ENCODE assay signal across 28 mouse cellular contexts in genomic region chr2:129598094-129598493, GRCm38 (mm10). TPM values are rescaled to one million over a fixed set of nuclear protein-coding genes. Genes with fewer than 3 reads are reported as not detected.
DNase-seq lines count a peak whose midpoint lies in the region; ATAC-seq lines count a peak whose summit lies in the region.
"Had no signal": no experiment of that assay in that cellular context is flagged by ENCODE, and none has a peak within 500 bp of the region (broad histone marks: within the 10 kb centered on the region; RNA-seq: fewer than 3 reads in every experiment).

No protein-coding gene starts in this region.

- H3K9ac ChIP-seq in heart, embryonic 14.5 days (ENCODE audit: low read length): peak overlapping the region; percentile 46
- H3K9ac ChIP-seq: embryonic facial prominence, embryonic 12.5 days; forebrain, embryonic 15.5 days; hindbrain, embryonic 12.5 days; intestine, embryonic 15.5 days; limb, embryonic 13.5 days had no signal

- no peak overlapping the region for H3K27ac ChIP-seq in heart, embryonic 14.5 days (replicated peaks in 1 of 2; ENCODE audit: control insufficient read depth in 1 of 2, insufficient read depth in 1 of 2, low read depth in 2 of 2, low read length in 2 of 2)
- peak overlapping the region; percentile 100 for H3K27ac ChIP-seq in macrophage
- H3K27ac ChIP-seq: embryonic facial prominence, embryonic 12.5 days; forebrain, embryonic 15.5 days; heart, embryonic 10.5 days; hindbrain, embryonic 12.5 days; hindbrain, postnatal 0 days; intestine, embryonic 15.5 days; limb, embryonic 13.5 days had no signal

- H3K36me3 ChIP-seq in heart, embryonic 14.5 days (ENCODE audit: control insufficient read depth, insufficient read depth, low read length): no peaks in the 10 kb centered on the region
- no peaks in the 10 kb centered on the region for H3K36me3 ChIP-seq in megakaryocyte, embryonic 14.5 days (replicated peaks; ENCODE audit: low read length)
- H3K36me3 ChIP-seq in macrophage (ENCODE audit: inconsistent target): peaks cover 41% of the 10 kb centered on the region; the same call in 1 of the 2 replicates
- H3K36me3 ChIP-seq: embryonic facial prominence, embryonic 12.5 days; forebrain, embryonic 15.5 days; heart, embryonic 10.5 days; hindbrain, embryonic 12.5 days; intestine, embryonic 15.5 days; limb, embryonic 13.5 days; midbrain, embryonic 10.5 days had no signal

- intact Hi-C loops in heart, postnatal 25 days (cut with DNase I): loop anchor here (5.0 kb wide), 1 partner anchor 96 kb away; no protein-coding TSS in a partner anchor

- ATAC-seq in heart, embryonic 14.5 days (ENCODE audit: insufficient number of reproducible peaks, insufficient read depth, low FRiP score, low read depth): no peak
- ATAC-seq in megakaryocyte, adult 5-6 weeks (ENCODE audit: poor library complexity, severe bottlenecking): no peak
- ATAC-seq: CD4-positive, CD25-positive, alpha-beta regulatory T cell, adult 4 months; forebrain, embryonic 15.5 days; hindbrain, postnatal 0 days; intestine, embryonic 15.5 days had no signal

- peaks cover 32 to 59% of the 10 kb centered on the region in 2 experiments for H3K4me1 ChIP-seq in heart, embryonic 14.5 days (ENCODE audit: control insufficient read depth in 2 of 2, insufficient read depth in 2 of 2, low read length in 2 of 2)
- peaks cover 54% of the 10 kb centered on the region for H3K4me1 ChIP-seq in megakaryocyte, embryonic 14.5 days

- H3K4me2 ChIP-seq in heart, embryonic 14.5 days (ENCODE audit: low read length): peak overlapping the region; percentile 34
- H3K4me2 ChIP-seq: embryonic facial prominence, embryonic 12.5 days; forebrain, embryonic 15.5 days; hindbrain, embryonic 12.5 days; intestine, embryonic 15.5 days; limb, embryonic 13.5 days; liver, embryonic 11.5 days had no signal

- no peaks in the 10 kb centered on the region for H3K9me3 ChIP-seq in heart, embryonic 14.5 days (ENCODE audit: control insufficient read depth, low read length)
- no peaks in the 10 kb centered on the region for H3K9me3 ChIP-seq in megakaryocyte, embryonic 14.5 days
- H3K9me3 ChIP-seq: embryonic facial prominence, embryonic 12.5 days; forebrain, embryonic 15.5 days; heart, embryonic 10.5 days; hindbrain, embryonic 12.5 days; intestine, embryonic 15.5 days; limb, embryonic 13.5 days; midbrain, embryonic 10.5 days had no signal

- DNase-seq in cerebellum, adult 9-11 months: peak; percentile 52
- DNase-seq in cerebellum, postnatal 14 days: no peak
- DNase-seq in heart, postnatal 25 days (ENCODE audit: low spot score): no peak
- DNase-seq: adrenal gland, postnatal 14 days; cerebellum, postnatal 36 days; embryo, embryonic 11 days; gastrocnemius, postnatal 10 days; heart, postnatal 14 days; kidney, adult 2 months; kidney, postnatal 36 days; layer of hippocampus, postnatal 36 days; lung, postnatal 36 days; thymus, adult 2 months; thymus, postnatal 36 days had no signal

- WGBS in heart, embryonic 14.5 days: 33% methylated on average over 9 of the region's 9 CpGs
- 95% methylated on average over 7 of the region's 9 CpGs for WGBS in macrophage (ENCODE audit: missing documents)

- peaks cover 97% of the 10 kb centered on the region for H3K79me2 ChIP-seq in macrophage (ENCODE audit: inconsistent target)

- H3K4me3 ChIP-seq in heart, embryonic 14.5 days (ENCODE audit: control insufficient read depth in 1 of 2, insufficient read depth in 1 of 2, low read depth in 1 of 2, low read length in 2 of 2): no peak overlapping the region
- peak overlapping the region; percentile 24 for H3K4me3 ChIP-seq in megakaryocyte, embryonic 14.5 days (replicated peaks)
- H3K4me3 ChIP-seq in macrophage (ENCODE audit: inconsistent target): peak overlapping the region; percentile 78; the same call in 1 of the 2 replicates
- H3K4me3 ChIP-seq: embryonic facial prominence, embryonic 12.5 days; forebrain, embryonic 15.5 days; heart, embryonic 10.5 days; hindbrain, embryonic 12.5 days; intestine, embryonic 15.5 days; limb, embryonic 13.5 days; midbrain, embryonic 10.5 days had no signal

- H3K27me3 ChIP-seq in heart, embryonic 14.5 days (ENCODE audit: control insufficient read depth, insufficient read depth, low read length): no peaks in the 10 kb centered on the region
- H3K27me3 ChIP-seq in megakaryocyte, embryonic 14.5 days (replicated peaks): peaks cover 82% of the 10 kb centered on the region
- H3K27me3 ChIP-seq: embryonic facial prominence, embryonic 12.5 days; forebrain, embryonic 15.5 days; intestine, embryonic 15.5 days had no signal

RNA-seq across cellular contexts. Expression of gene Sirpa, which starts 5.5 kb away (rescaled TPM):
- 19.8 and 20.8 TPM in 2 replicates for polyA plus RNA-seq in heart, embryonic 14.5 days (2014; fragmentation: Nextera tagmentation; extraction: Ambion mirVana)
- total RNA-seq in heart, postnatal 25 days (2021): 10 to 100 TPM; 24.6 to 28.1 TPM
- 9.9 and 60.3 TPM in 2 replicates for polyA plus RNA-seq in megakaryocyte, embryonic 14.5 days (2012; ENCODE audit: insufficient read depth, low replicate concordance)
- total RNA-seq in megakaryocyte, adult 5-6 weeks (2015): 290 and 306 TPM in 2 replicates
- total RNA-seq in megakaryocyte, adult 5-6 weeks (2017): 325 and 361 TPM in 2 replicates
- 1,000 to 10,000 TPM in 25 of 26 experiments, 100 to 1,000 TPM in 1; 486 to 5,251 (median 2,764) TPM for total RNA-seq in macrophage (2018; cell fraction: chromatin; rRNA removed)
- total RNA-seq in macrophage (2018; cell fraction: cytosol; rRNA removed): 1,000 to 10,000 TPM; 1,654 to 2,625 (median 2,091) TPM
- 1,000 to 10,000 TPM in 25 of 26 experiments, 100 to 1,000 TPM in 1; 968 to 4,930 (median 3,847) TPM for total RNA-seq in macrophage (2018; cell fraction: nucleus; rRNA removed)
- 1,368 to 2,259 TPM (median 1,677 TPM) in 3 replicates for polyA plus RNA-seq in macrophage (2018)

Comparison
In these comparisons a context has a peak if more than half of its experiments do, and no peak if none do; other contexts are left out.
1. H3K4me3 ChIP-seq: peak in megakaryocyte, embryonic 14.5 days (single experiment) and macrophage (single experiment); none in heart, embryonic 14.5 days (0 of 2).
2. RNA of gene Sirpa, which starts 5.5 kb away (polyA plus RNA-seq): 1,368 to 2,259 TPM in macrophage; 9.9 to 60.3 TPM in megakaryocyte, embryonic 14.5 days and 19.8 to 20.8 TPM in heart, embryonic 14.5 days; every median in the first group is over 10 times any median in the second.